Mouse (Mus musculus) bone marrow, adult 2 months (tissue): ENCODE data around the gene Mlana.

Source experiments
- CTCF ChIP-seq: fragments of 200-500 bp; IDR thresholded peaks from 2 replicates; pipeline ENCODE4 v1.5.1; 2011; ENCODE audit warnings: low read length, control low read depth; ENCODE audit not compliant: control insufficient read depth, insufficient read depth
- POLR2A ChIP-seq: fragments of 200-500 bp; IDR thresholded peaks from 2 replicates; pipeline ENCODE4 v1.6.1; 2011; ENCODE audit warnings: low read depth, mild to moderate bottlenecking, control low read depth, low read length, borderline replicate concordance; ENCODE audit not compliant: control insufficient read depth

DNA sequence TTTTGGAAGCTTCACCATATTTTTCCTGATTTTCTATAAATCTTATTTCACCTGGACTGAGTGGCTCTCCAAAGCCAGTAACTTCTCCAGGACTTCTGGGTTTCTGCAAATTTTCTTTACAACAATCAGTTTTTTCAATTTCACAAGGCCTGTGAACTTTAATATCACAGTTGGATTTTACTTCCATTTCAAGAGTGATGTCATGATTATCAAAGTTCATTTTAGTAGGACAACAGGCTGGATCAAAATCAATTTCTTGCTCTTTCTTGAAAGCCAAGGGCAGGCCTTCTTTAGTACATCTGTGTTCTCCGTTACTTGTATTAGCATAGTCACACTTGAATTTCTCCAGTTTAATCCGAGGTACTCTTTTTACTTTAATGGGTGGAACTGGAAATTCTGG is 56.3 kb downstream of the Mlana start:
- TF ChIP-seq POLR2A: no peak
- TF ChIP-seq CTCF: no peak
